Mouse (Mus musculus): ENCODE measurements around the gene Shtn1. TPM values are rescaled to one million over a fixed set of nuclear protein-coding genes. Genes with fewer than 3 reads are reported as not detected.

Gene Shtn1
- polyA plus RNA-seq, 1 experiment from 2014 or later: 2.3 TPM

DNA sequence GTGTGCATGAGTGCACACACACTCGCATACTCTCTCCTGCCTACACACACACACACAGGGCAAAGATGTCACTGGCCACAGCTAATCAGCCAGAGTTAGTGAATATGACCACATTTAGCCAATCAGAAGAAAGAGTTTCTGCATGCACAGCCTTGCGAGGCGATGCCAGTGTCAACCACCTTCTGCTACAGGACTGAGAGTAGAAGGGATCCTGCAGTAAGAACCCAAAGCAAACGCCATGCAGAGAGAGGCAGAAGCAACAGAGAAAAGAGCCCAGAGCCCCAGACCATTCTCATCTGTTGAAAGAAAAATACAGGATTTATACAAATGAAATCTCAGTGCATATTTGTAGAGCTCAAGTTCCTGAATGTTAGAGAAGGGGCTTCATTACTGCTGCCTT lies 37.1 kb downstream of the Shtn1 start:
- Histone ChIP-seq H3K4me2 (replicated peaks; ENCODE audit: low read depth, low read length) (no peak overlapping the region), H3K27me3 (ENCODE audit: control insufficient read depth, insufficient read depth, low read length) (no peaks in the 10 kb centered on the region), H3K4me1 (ENCODE audit: control insufficient read depth, insufficient read depth, low read length) (no peaks in the 10 kb centered on the region), H3K4me3 (ENCODE audit: low read length) (no peak overlapping the region), H3K9me3 (ENCODE audit: control insufficient read depth, low read length) (no peaks in the 10 kb centered on the region), H3K27ac (ENCODE audit: low read depth, low read length) (no peak overlapping the region), H3K9ac (ENCODE audit: low read depth, low read length) (no peak overlapping the region), H3K36me3 (ENCODE audit: control insufficient read depth, insufficient read depth, low read length) (no peaks in the 10 kb centered on the region)
- 86% methylated on average over 4 of the region's 4 CpGs for WGBS
- no peak for ATAC-seq (ENCODE audit: low FRiP score, low TSS enrichment)

DNA sequence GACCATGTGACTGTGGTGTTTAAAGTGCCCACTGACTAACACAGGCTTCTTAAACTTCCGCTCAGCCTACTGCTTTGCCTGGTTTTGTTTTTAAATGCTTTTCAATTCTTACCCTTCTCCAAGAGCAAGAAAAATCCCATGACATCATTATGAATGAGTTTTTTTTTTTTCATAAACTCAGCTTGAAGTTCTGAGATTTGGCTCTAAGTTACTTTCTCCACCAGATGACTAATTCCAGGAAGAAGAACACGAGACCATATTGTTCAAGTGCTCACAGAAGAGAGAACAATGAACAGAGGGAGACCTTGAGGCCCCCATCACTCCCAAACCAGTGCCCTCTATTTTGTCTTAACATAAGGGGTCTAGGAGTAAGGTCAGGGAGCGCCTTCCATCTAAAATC lies 39.1 kb downstream of the Shtn1 start:
- ATAC-seq (ENCODE audit: low FRiP score, low TSS enrichment): no peak
- WGBS: 75% methylated on average over 3 of the region's 3 CpGs

DNA sequence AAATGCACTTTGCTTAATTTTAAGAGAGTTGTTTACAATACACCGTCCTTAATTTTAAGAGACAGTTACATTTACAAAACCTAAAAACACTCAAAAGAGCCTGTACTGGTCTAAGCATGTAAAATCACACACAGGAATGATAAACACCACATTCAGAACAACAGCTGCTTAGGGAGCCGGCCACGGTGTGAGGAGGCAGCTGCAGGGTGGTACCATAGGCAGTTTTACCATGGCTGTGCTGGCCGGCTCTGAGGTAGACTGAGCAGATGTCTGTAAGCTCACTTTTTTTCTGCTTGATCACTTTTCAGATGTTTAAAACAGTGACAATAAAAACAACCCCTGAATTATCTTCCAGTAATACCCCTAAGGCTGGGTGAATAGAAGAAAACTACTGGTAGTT lies 42.7 kb downstream of the Shtn1 start:
- no peak for ATAC-seq (ENCODE audit: low FRiP score, low TSS enrichment)
- Histone ChIP-seq H3K27me3 (ENCODE audit: control insufficient read depth, insufficient read depth, low read length) (no peaks in the 10 kb centered on the region), H3K9me3 (ENCODE audit: control insufficient read depth, low read length) (no peaks in the 10 kb centered on the region), H3K27ac (ENCODE audit: low read depth, low read length) (no peak overlapping the region), H3K4me1 (ENCODE audit: control insufficient read depth, insufficient read depth, low read length) (no peaks in the 10 kb centered on the region), H3K4me3 (ENCODE audit: low read length) (no peak overlapping the region), H3K4me2 (replicated peaks; ENCODE audit: low read depth, low read length) (no peak overlapping the region), H3K36me3 (ENCODE audit: control insufficient read depth, insufficient read depth, low read length) (no peaks in the 10 kb centered on the region), H3K9ac (ENCODE audit: low read depth, low read length) (no peak overlapping the region)
- WGBS: 79% methylated on average over 4 of the region's 4 CpGs

More for the DNA sequence above, 39.1 kb downstream of the Shtn1 start:
- H3K4me3 ChIP-seq (ENCODE audit: low read length): no peak overlapping the region
- H3K9ac ChIP-seq (ENCODE audit: low read depth, low read length): no peak overlapping the region
- H3K9me3 ChIP-seq (ENCODE audit: control insufficient read depth, low read length): no peaks in the 10 kb centered on the region
- no peaks in the 10 kb centered on the region for H3K27me3 ChIP-seq (ENCODE audit: control insufficient read depth, insufficient read depth, low read length)
- H3K4me1 ChIP-seq (ENCODE audit: control insufficient read depth, insufficient read depth, low read length): no peaks in the 10 kb centered on the region
- H3K4me2 ChIP-seq (replicated peaks; ENCODE audit: low read depth, low read length): no peak overlapping the region
- H3K27ac ChIP-seq (ENCODE audit: low read depth, low read length): no peak overlapping the region
- H3K36me3 ChIP-seq (ENCODE audit: control insufficient read depth, insufficient read depth, low read length): no peaks in the 10 kb centered on the region

DNA sequence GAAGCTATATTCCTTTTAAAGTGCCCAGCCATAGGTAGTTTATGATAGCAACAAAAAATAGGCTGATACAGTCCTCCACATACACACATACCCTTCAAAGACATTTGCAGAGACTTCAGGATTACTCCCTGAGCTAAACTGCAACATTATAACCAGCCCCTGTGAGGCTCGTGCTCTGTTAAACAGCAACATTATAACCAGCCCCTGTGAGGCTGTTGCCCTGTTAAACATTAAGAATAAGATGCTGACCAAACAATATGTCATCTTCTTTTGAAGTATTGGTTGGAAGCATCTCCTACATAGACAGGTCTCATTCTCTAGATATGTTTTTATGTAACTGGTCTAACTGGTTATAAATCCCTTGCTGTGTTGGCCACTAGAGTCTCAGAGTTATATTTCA lies 45.7 kb downstream of the Shtn1 start:
- H3K36me3 ChIP-seq (ENCODE audit: control insufficient read depth, insufficient read depth, low read length): no peaks in the 10 kb centered on the region
- H3K4me1 ChIP-seq (ENCODE audit: control insufficient read depth, insufficient read depth, low read length): no peaks in the 10 kb centered on the region
- no peaks in the 10 kb centered on the region for H3K27me3 ChIP-seq (ENCODE audit: control insufficient read depth, insufficient read depth, low read length)
- H3K4me2 ChIP-seq (replicated peaks; ENCODE audit: low read depth, low read length): no peak overlapping the region
- H3K9ac ChIP-seq (ENCODE audit: low read depth, low read length): no peak overlapping the region
- H3K4me3 ChIP-seq (ENCODE audit: low read length): no peak overlapping the region
- H3K27ac ChIP-seq (ENCODE audit: low read depth, low read length): no peak overlapping the region
- no peak for ATAC-seq (ENCODE audit: low FRiP score, low TSS enrichment)
- WGBS: 62% methylated on average over 1 of the region's 1 CpGs
- H3K9me3 ChIP-seq (ENCODE audit: control insufficient read depth, low read length): no peaks in the 10 kb centered on the region

DNA sequence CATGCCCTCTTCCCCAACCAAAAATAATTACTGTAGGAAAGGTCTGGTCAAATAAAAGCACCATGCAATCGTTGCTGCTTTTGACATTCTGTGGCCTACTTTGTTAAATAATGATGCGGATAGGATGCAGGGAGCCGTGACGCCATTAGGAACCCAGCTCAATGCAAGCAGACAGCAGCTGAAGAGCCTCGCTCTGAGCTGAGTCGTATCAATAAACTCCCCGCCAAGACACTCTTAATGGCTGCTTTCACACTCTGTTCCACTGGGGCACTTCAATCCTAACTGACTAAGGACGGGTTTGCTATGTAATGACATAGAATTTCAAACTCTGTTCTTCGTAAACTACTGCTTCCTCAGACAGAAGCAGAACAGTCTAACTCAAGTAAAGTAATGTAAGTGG lies 46.9 kb downstream of the Shtn1 start:
- H3K36me3 ChIP-seq (ENCODE audit: control insufficient read depth, insufficient read depth, low read length): no peaks in the 10 kb centered on the region
- WGBS: 45% methylated on average over 9 of the region's 9 CpGs
- no peaks in the 10 kb centered on the region for H3K27me3 ChIP-seq (ENCODE audit: control insufficient read depth, insufficient read depth, low read length)
- H3K4me3 ChIP-seq (ENCODE audit: low read length): no peak overlapping the region
- no peaks in the 10 kb centered on the region for H3K9me3 ChIP-seq (ENCODE audit: control insufficient read depth, low read length)
- H3K9ac ChIP-seq (ENCODE audit: low read depth, low read length): no peak overlapping the region
- ATAC-seq (ENCODE audit: low FRiP score, low TSS enrichment): no peak
- no peak overlapping the region for H3K27ac ChIP-seq (ENCODE audit: low read depth, low read length)
- no peak overlapping the region for H3K4me2 ChIP-seq (replicated peaks; ENCODE audit: low read depth, low read length)
- no peaks in the 10 kb centered on the region for H3K4me1 ChIP-seq (ENCODE audit: control insufficient read depth, insufficient read depth, low read length)

DNA sequence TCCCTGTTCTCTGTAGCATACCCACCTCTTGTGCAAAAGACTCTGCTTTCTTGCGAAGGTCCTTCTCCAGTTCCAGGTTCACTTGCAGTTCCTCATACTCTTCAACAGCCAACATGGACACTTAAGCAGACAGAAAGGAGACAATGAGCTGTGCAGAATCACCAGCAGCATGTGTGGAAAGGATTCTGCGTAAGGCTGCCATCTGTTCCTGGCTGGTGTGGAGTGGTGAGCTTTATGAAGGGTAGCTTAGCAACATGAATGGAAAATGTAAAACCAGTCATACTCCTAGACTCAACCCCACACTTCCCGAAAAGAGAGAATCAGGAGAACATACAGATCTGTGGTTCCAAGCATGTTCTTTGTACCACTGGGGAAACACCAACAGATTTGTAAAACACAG lies 47.8 kb downstream of the Shtn1 start:
- Histone ChIP-seq H3K36me3 (ENCODE audit: control insufficient read depth, insufficient read depth, low read length) (no peaks in the 10 kb centered on the region), H3K4me2 (replicated peaks; ENCODE audit: low read depth, low read length) (no peak overlapping the region), H3K4me3 (ENCODE audit: low read length) (no peak overlapping the region), H3K9me3 (ENCODE audit: control insufficient read depth, low read length) (no peaks in the 10 kb centered on the region), H3K4me1 (ENCODE audit: control insufficient read depth, insufficient read depth, low read length) (no peaks in the 10 kb centered on the region), H3K9ac (ENCODE audit: low read depth, low read length) (no peak overlapping the region), H3K27me3 (ENCODE audit: control insufficient read depth, insufficient read depth, low read length) (no peaks in the 10 kb centered on the region), H3K27ac (ENCODE audit: low read depth, low read length) (no peak overlapping the region)
- no peak for ATAC-seq (ENCODE audit: low FRiP score, low TSS enrichment)
- 97% methylated on average over 3 of the region's 3 CpGs for WGBS

DNA sequence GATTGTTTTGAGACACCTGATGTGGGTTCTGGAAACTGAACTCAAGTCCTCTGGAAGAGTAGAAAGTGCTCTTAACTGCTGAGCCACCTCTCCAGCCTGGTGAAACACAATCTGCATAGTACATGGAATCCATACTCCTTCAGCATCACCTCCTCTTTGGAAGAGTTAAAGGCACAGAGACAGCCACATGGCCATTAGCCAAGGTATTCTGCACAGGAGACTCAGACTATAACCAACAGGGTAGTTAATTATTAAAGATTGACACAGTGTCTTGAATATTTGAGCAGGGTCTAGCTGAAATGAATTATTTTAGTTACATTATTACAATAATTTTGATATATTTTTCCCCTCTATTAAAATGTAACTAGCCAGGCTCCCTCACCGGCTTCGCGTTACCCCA lies 52.0 kb downstream of the Shtn1 start:
- H3K36me3 ChIP-seq (ENCODE audit: control insufficient read depth, insufficient read depth, low read length): no peaks in the 10 kb centered on the region
- H3K4me3 ChIP-seq (ENCODE audit: low read length): no peak overlapping the region
- no peak for ATAC-seq (ENCODE audit: low FRiP score, low TSS enrichment)
- no peak overlapping the region for H3K9ac ChIP-seq (ENCODE audit: low read depth, low read length)
- H3K27me3 ChIP-seq (ENCODE audit: control insufficient read depth, insufficient read depth, low read length): no peaks in the 10 kb centered on the region
- H3K4me1 ChIP-seq (ENCODE audit: control insufficient read depth, insufficient read depth, low read length): no peaks in the 10 kb centered on the region
- WGBS: 86% methylated on average over 3 of the region's 3 CpGs
- no peak overlapping the region for H3K27ac ChIP-seq (ENCODE audit: low read depth, low read length)
- no peak overlapping the region for H3K4me2 ChIP-seq (replicated peaks; ENCODE audit: low read depth, low read length)
- peaks cover 3% of the 10 kb centered on the region; the same call in 1 of the 2 replicates for H3K9me3 ChIP-seq (ENCODE audit: control insufficient read depth, low read length)

DNA sequence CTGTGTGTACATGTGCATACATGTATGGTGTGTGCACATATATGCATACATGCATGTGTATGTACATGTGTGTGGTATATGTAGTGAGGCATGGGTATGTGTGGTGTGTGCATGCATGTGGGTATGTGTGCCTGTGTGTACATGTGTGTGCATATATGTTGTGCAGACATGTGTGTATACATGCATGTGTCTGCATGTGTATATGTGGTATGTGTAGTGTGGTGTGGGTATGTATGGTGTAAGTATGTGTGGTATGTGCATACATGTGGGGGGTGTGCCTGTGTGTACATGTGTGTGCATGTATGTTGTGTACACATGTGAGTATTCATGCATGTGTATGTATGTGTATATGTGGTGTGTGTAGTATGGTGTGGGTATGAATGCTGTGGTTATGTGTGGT lies 54.3 kb downstream of the Shtn1 start:
- Histone ChIP-seq H3K9me3 (ENCODE audit: control insufficient read depth, low read length) (peaks cover 3% of the 10 kb centered on the region; the same call in 1 of the 2 replicates), H3K4me3 (ENCODE audit: low read length) (no peak overlapping the region), H3K9ac (ENCODE audit: low read depth, low read length) (no peak overlapping the region), H3K27ac (ENCODE audit: low read depth, low read length) (no peak overlapping the region), H3K4me1 (ENCODE audit: control insufficient read depth, insufficient read depth, low read length) (no peaks in the 10 kb centered on the region), H3K36me3 (ENCODE audit: control insufficient read depth, insufficient read depth, low read length) (no peaks in the 10 kb centered on the region), H3K27me3 (ENCODE audit: control insufficient read depth, insufficient read depth, low read length) (no peaks in the 10 kb centered on the region), H3K4me2 (replicated peaks; ENCODE audit: low read depth, low read length) (no peak overlapping the region)
- ATAC-seq (ENCODE audit: low FRiP score, low TSS enrichment): no peak

DNA sequence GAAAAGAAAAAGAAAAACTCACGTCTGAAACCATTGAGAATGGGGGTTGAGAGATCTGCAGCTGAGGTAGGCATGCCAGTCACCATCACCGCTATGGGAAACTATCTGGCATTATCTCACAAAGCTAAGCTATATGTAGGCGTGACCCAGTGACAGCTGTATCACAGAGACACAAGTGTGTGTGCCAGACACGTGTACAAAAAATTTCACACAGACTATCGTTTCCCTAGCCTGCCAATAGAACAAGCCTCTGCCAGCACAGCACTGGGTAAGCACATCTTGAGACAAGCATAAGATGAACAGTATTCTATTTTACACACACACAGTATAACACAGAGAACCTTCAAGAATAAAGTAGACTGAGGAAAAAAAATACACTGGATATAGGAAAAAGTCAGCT lies 65.1 kb downstream of the Shtn1 start:
- 84% methylated on average over 5 of the region's 5 CpGs for WGBS
- Histone ChIP-seq H3K4me1 (ENCODE audit: control insufficient read depth, insufficient read depth, low read length) (no peaks in the 10 kb centered on the region), H3K36me3 (ENCODE audit: control insufficient read depth, insufficient read depth, low read length) (no peaks in the 10 kb centered on the region), H3K4me3 (ENCODE audit: low read length) (no peak overlapping the region), H3K4me2 (replicated peaks; ENCODE audit: low read depth, low read length) (no peak overlapping the region), H3K9me3 (ENCODE audit: control insufficient read depth, low read length) (no peaks in the 10 kb centered on the region), H3K9ac (ENCODE audit: low read depth, low read length) (no peak overlapping the region), H3K27me3 (ENCODE audit: control insufficient read depth, insufficient read depth, low read length) (no peaks in the 10 kb centered on the region), H3K27ac (ENCODE audit: low read depth, low read length) (no peak overlapping the region)
- no peak for ATAC-seq (ENCODE audit: low FRiP score, low TSS enrichment)
